Mouse (Mus musculus): ENCODE results near the gene Sec16b. TPM values are rescaled to one million over a fixed set of nuclear protein-coding genes. Genes with fewer than 3 reads are reported as not detected.

Sec16b gene
- polyA plus RNA-seq, 1 experiment from 2014 or later = 2.9 TPM

DNA sequence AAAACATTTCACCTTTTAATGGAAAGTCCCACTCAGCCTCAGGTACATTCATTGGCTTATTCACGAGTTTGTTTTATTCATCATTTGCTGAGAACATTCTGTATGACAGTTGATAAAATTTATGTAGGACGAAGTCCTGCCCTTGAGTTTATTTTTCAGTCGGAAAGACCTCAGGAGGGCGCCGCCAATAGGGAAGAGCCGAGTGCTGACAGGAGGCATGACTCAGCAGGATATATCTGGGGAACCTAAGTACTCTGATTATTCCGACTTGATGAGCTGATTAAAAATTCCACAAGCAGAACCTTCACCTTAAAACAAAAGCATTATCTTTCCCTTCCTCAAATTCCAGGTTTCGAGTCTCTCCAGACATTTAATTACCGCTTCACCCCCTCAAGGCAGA lies 26.4 kb upstream of the Sec16b start:
- no peak overlapping the region for H3K4me2 ChIP-seq (replicated peaks)
- 32% methylated on average over 9 of the region's 9 CpGs for WGBS
- no peaks in the 10 kb centered on the region for H3K4me1 ChIP-seq
- H3K27ac ChIP-seq = no peak overlapping the region
- no peaks in the 10 kb centered on the region for H3K9me3 ChIP-seq
- no peaks in the 10 kb centered on the region for H3K27me3 ChIP-seq
- H3K9ac ChIP-seq = no peak overlapping the region
- no peaks in the 10 kb centered on the region for H3K36me3 ChIP-seq
- no peak for ATAC-seq (ENCODE audit: low FRiP score, low read depth)
- H3K4me3 ChIP-seq = no peak overlapping the region

DNA sequence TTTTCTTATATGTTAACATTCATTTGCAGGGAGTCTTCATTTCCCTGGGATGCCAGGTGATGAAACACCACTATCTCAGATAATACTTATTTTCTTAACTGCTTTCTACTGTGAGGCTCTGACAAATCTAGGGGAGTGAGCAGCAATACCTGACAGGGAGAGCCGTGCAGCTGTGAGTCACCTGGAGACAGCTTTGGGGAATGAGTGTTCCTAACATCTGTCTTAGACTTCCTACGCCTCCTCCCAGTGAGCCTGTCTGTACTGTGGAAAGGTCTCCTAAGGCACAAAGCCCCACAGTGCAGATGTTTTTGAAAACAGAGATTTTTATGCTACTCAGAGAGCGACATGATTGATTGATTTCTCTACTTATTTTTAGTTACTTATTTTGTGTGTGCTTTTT lies 25.6 kb upstream of the Sec16b start:
- Histone ChIP-seq H3K4me2 (replicated peaks) (no peak overlapping the region), H3K36me3 (no peaks in the 10 kb centered on the region), H3K4me1 (no peaks in the 10 kb centered on the region), H3K4me3 (no peak overlapping the region), H3K27me3 (no peaks in the 10 kb centered on the region), H3K9ac (no peak overlapping the region), H3K9me3 (no peaks in the 10 kb centered on the region), H3K27ac (no peak overlapping the region)
- 59% methylated on average over 3 of the region's 3 CpGs for WGBS
- no peak for ATAC-seq (ENCODE audit: low FRiP score, low read depth)

DNA sequence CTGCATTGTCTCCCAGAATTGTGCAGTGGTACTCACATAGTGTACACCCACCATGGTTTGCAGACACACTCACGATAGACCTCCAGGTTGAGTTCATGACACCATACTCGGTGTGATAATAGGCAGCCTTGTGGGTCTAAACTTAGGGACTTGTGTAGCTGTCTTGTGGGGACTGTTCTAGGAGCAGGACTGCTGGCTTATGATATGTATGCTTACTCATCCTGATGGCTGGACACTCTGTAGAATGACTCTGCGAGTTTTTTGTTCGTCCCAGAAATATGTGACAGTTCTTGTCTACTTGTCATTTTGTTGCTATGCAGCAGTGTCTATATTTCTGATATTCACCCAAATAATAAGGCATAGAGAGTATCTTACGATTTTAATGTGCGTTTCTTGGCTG lies 24.9 kb upstream of the Sec16b start:
- H3K9me3 ChIP-seq = no peaks in the 10 kb centered on the region
- H3K9ac ChIP-seq = no peak overlapping the region
- no peaks in the 10 kb centered on the region for H3K4me1 ChIP-seq
- no peak overlapping the region for H3K4me2 ChIP-seq (replicated peaks)
- no peak overlapping the region for H3K4me3 ChIP-seq
- H3K27ac ChIP-seq = no peak overlapping the region
- H3K27me3 ChIP-seq = no peaks in the 10 kb centered on the region
- ATAC-seq (ENCODE audit: low FRiP score, low read depth) = no peak
- WGBS = 92% methylated on average over 6 of the region's 6 CpGs
- no peaks in the 10 kb centered on the region for H3K36me3 ChIP-seq

- no peaks in the 10 kb centered on the region for H3K9me3 ChIP-seq
- H3K27me3 ChIP-seq = no peaks in the 10 kb centered on the region
- no peak overlapping the region for H3K27ac ChIP-seq
- no peaks in the 10 kb centered on the region for H3K4me1 ChIP-seq
- WGBS = 90% methylated on average over 4 of the region's 4 CpGs
- no peak overlapping the region for H3K4me3 ChIP-seq
- H3K4me2 ChIP-seq (replicated peaks) = no peak overlapping the region
- H3K36me3 ChIP-seq = no peaks in the 10 kb centered on the region
- H3K9ac ChIP-seq = no peak overlapping the region
- no peak for ATAC-seq (ENCODE audit: low FRiP score, low read depth)
Observed at GRCm38 (mm10) chr1:157484161-157484560, 22.4 kb upstream of the Sec16b start.

- 77% methylated on average over 1 of the region's 1 CpGs for WGBS
- H3K4me2 ChIP-seq (replicated peaks) = no peak overlapping the region
- 0 out of 2 replicates have a peak, but pooled peaks have one; percentile 24 for ATAC-seq (ENCODE audit: low FRiP score, low read depth)
- no peak overlapping the region for H3K27ac ChIP-seq
- peaks cover 5% of the 10 kb centered on the region; the same call in 1 of the 2 replicates for H3K4me1 ChIP-seq
- no peaks in the 10 kb centered on the region for H3K27me3 ChIP-seq
- no peak overlapping the region for H3K4me3 ChIP-seq
- no peaks in the 10 kb centered on the region for H3K9me3 ChIP-seq
- no peak overlapping the region for H3K9ac ChIP-seq
- H3K36me3 ChIP-seq = no peaks in the 10 kb centered on the region
Observed at GRCm38 (mm10) chr1:157500657-157501056, 5.9 kb upstream of the Sec16b start.

DNA sequence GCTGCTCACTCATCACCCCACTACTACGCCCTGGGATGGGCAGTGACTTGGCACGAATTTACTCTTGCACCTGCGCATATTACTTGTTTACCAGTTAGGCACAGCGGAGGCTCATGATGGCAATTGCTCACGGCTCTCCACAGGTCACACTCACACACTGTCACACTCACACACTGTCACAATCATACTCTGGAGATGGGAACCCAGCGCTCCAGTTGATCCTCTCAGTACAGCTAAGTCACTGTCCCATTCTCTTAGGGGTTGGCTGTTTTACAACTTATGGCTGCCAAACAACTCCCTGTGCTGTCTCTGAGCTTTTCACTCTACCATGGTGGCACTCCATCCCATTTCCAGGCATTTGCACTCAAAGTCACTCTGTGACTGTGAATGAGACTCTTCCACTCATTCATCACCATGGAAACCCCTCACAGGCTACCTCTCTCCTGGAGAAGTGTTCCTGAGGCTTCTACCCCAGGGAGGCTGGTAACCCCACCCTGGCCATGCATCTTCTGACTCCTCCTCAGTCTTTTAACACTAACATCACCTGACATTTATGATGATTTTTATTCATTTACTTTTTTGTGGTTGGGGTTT lies 5.1 kb upstream of the Sec16b start:
- Histone ChIP-seq H3K4me2 (replicated peaks) (no peak overlapping the region), H3K27me3 (no peaks in the 10 kb centered on the region), H3K9ac (no peak overlapping the region), H3K4me1 (peaks cover 5% of the 10 kb centered on the region; the same call in 1 of the 2 replicates), H3K36me3 (no peaks in the 10 kb centered on the region), H3K27ac (no peak overlapping the region), H3K4me3 (no peak overlapping the region), H3K9me3 (no peaks in the 10 kb centered on the region)
- WGBS = 88% methylated on average over 6 of the region's 6 CpGs
- no peak for ATAC-seq (ENCODE audit: low FRiP score, low read depth)

DNA sequence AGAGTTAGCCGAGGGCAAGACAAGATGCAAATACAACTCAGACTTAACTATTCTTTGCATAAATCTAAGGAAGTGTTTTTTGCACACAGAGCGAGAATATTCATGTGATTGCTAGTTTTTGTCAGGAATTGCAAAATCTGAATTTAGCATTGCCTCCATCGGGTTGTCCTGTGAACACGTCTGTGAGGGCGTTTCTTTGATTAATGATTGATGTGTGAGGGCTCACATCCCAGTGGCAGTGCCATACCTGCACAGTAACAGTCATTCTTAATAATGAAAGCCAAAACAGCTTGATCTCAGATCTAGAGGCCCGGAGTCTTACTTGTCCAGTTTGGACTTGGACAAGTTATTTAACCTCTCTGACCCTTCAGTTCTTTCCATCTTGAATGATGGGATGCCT lies 3.5 kb upstream of the Sec16b start:
- H3K4me1 ChIP-seq = peaks cover 17% of the 10 kb centered on the region
- no peaks in the 10 kb centered on the region for H3K36me3 ChIP-seq
- H3K9me3 ChIP-seq = no peaks in the 10 kb centered on the region
- whole genome bisulfite sequencing = 78% methylated on average over 6 of the region's 6 CpGs
- H3K4me2 ChIP-seq (replicated peaks) = no peak overlapping the region
- H3K9ac ChIP-seq = no peak overlapping the region
- H3K4me3 ChIP-seq = no peak overlapping the region
- no peaks in the 10 kb centered on the region for H3K27me3 ChIP-seq
- ATAC-seq (ENCODE audit: low FRiP score, low read depth) = no peak
- no peak overlapping the region for H3K27ac ChIP-seq

- ATAC-seq (ENCODE audit: low FRiP score, low read depth) = peak; percentile 66; the same call in 1 of the 2 replicates
Observed at GRCm38 (mm10) chr1:157506995-157507595, 567 bp downstream of the Sec16b start.

GRCm38 (mm10) chr1:157507814-157508213 lies 1.3 kb downstream of the Sec16b start:
- no peak for ATAC-seq (ENCODE audit: low FRiP score, low read depth)
- H3K9ac ChIP-seq = no peak overlapping the region
- no peak overlapping the region for H3K27ac ChIP-seq
- peak overlapping the region; percentile 8; the same call in 1 of the 2 replicates for H3K4me3 ChIP-seq
- WGBS = 18% methylated on average over 5 of the region's 5 CpGs
- no peaks in the 10 kb centered on the region for H3K36me3 ChIP-seq
- H3K4me1 ChIP-seq = peaks cover 21% of the 10 kb centered on the region
- peaks cover 8% of the 10 kb centered on the region; the same call in 1 of the 2 replicates for H3K27me3 ChIP-seq
- H3K9me3 ChIP-seq = no peaks in the 10 kb centered on the region
- peak overlapping the region; percentile 36; the same call in 1 of the 2 replicates for H3K4me2 ChIP-seq (replicated peaks)

More at GRCm38 (mm10) chr1:157506995-157507595, 567 bp downstream of the Sec16b start:
- Histone ChIP-seq H3K4me2 (replicated peaks) (peak overlapping the region; percentile 48), H3K27me3 (peaks cover 8% of the 10 kb centered on the region; the same call in 1 of the 2 replicates), H3K4me1 (peaks cover 21% of the 10 kb centered on the region), H3K9ac (no peak overlapping the region), H3K36me3 (no peaks in the 10 kb centered on the region), H3K9me3 (no peaks in the 10 kb centered on the region), H3K4me3 (no peak overlapping the region; the same call in 1 of the 2 replicates), H3K27ac (no peak overlapping the region)
- 43% methylated on average over 4 of the region's 4 CpGs for WGBS

DNA sequence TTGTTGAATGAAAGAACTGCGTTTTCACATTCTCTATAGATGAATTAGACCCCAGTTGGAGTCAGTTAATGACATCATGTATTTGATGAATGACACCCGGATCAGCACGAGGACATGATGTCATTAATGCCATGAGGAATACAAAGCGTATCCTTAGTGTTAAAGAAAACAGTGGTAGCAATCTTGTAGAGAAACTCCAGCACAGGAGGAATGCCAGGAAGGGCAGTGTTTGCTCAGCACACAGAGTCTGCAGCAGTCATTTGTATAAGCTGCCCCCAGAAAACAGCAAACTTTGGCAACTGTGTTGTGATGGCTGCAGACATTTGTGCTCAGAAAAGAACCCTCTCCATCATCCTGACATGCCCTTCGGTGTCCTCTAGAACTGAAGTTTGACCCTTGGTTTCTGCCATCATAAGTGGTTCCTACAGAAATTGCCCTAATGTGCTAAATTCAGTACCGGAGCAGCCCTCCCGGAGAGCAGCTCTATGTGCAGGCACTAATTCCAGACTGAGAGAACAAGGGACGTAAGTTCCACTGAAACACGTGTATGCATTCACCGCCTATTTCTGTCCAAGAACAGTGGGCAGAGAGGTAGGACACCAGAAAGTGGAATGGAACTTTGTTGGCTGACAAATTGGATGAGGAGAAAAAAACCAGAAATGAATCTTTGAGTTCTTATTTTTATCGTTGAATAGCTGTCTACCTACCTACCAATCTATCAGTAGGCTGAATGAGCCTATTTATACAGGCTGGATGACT lies 6.3 kb downstream of the Sec16b start:
- Histone ChIP-seq H3K27me3 (peaks cover 8% of the 10 kb centered on the region; the same call in 1 of the 2 replicates), H3K4me2 (replicated peaks) (no peak overlapping the region), H3K4me3 (no peak overlapping the region), H3K36me3 (no peaks in the 10 kb centered on the region), H3K9me3 (no peaks in the 10 kb centered on the region), H3K9ac (no peak overlapping the region), H3K27ac (no peak overlapping the region), H3K4me1 (peaks cover 14% of the 10 kb centered on the region)
- WGBS = 78% methylated on average over 11 of the region's 11 CpGs
- ATAC-seq (ENCODE audit: low FRiP score, low read depth) = no peak

- no peaks in the 10 kb centered on the region for H3K36me3 ChIP-seq
- no peak overlapping the region for H3K9ac ChIP-seq
- H3K27me3 ChIP-seq = peaks cover 8% of the 10 kb centered on the region; the same call in 1 of the 2 replicates
- H3K9me3 ChIP-seq = no peaks in the 10 kb centered on the region
- H3K4me3 ChIP-seq = no peak overlapping the region
- peaks cover 15% of the 10 kb centered on the region for H3K4me1 ChIP-seq
- no peak overlapping the region for H3K4me2 ChIP-seq (replicated peaks)
- no peak overlapping the region for H3K27ac ChIP-seq
- ATAC-seq (ENCODE audit: low FRiP score, low read depth) = no peak
- 84% methylated on average over 9 of the region's 9 CpGs for WGBS
Observed at GRCm38 (mm10) chr1:157513559-157513958, 7.0 kb downstream of the Sec16b start.

DNA sequence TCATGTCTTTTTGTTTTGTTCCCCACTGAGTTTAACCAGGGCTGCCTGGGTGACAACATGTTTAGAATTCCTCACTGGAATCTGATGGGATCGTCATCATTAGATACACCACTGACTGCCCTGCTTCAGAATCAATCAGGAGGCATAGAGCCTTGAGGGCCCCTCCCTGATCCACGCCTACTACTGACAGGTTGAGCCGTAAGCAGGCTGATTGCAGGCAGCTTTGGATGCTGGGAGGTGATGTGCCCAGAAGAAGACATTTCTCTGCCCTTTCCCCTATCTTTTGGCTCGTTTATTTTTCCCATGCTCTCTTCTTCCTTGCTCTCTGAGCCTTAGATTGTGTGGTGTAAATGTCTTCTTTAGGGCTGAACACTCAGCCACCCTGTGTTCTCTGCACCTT lies 7.8 kb downstream of the Sec16b start:
- Histone ChIP-seq H3K9ac (no peak overlapping the region), H3K27me3 (peaks cover 6% of the 10 kb centered on the region; the same call in 1 of the 2 replicates), H3K36me3 (no peaks in the 10 kb centered on the region), H3K4me2 (replicated peaks) (no peak overlapping the region), H3K4me3 (no peak overlapping the region), H3K9me3 (no peaks in the 10 kb centered on the region), H3K4me1 (peaks cover 16% of the 10 kb centered on the region), H3K27ac (no peak overlapping the region)
- WGBS = 70% methylated on average over 4 of the region's 4 CpGs
- no peak for ATAC-seq (ENCODE audit: low FRiP score, low read depth)

Data from limb, embryonic 13.5 days (tissue).